Mouse (Mus musculus) forebrain, embryonic 12.5 days (tissue): ENCODE measurements around the gene Kcnh2. TPM values are rescaled to one million over a fixed set of nuclear protein-coding genes. Genes with fewer than 3 reads are reported as not detected.

Experiments used
- ATAC-seq: fragments of 200-750 bp; cut with Nextera tagmentation; 2 replicates; pipeline ENCODE4 v1.8.0; 2017; ENCODE audit warnings: moderate TSS enrichment; ENCODE audit not compliant: low FRiP score
- H3K27ac ChIP-seq: fragments of 300-500 bp; sonication (generic); 2 replicates; pipeline ENCODE4 v1.5.1; 2016; ENCODE audit warnings: mild to moderate bottlenecking
- H3K27me3 ChIP-seq: fragments of 300-500 bp; sonication (generic); 2 replicates; pipeline ENCODE4 v1.6.1; 2016; ENCODE audit warnings: mild to moderate bottlenecking
- H3K36me3 ChIP-seq: fragments of 300-500 bp; sonication (generic); replicated peaks from 2 replicates; pipeline ENCODE4 v1.6.1; 2016; ENCODE audit warnings: mild to moderate bottlenecking
- H3K4me1 ChIP-seq: fragments of 300-500 bp; sonication (generic); 2 replicates; pipeline ENCODE4 v1.6.1; 2016
- H3K4me2 ChIP-seq: fragments of 300-500 bp; sonication (generic); 2 replicates; pipeline ENCODE4 v1.6.1; 2016; ENCODE audit warnings: mild to moderate bottlenecking, moderate library complexity
- H3K4me3 ChIP-seq: fragments of 300-500 bp; sonication (generic); replicated peaks from 2 replicates; pipeline ENCODE4 v1.5.1; 2016; ENCODE audit warnings: mild to moderate bottlenecking
- H3K9ac ChIP-seq: fragments of 300-500 bp; sonication (generic); 2 replicates; pipeline ENCODE4 v1.6.1; 2016; ENCODE audit warnings: mild to moderate bottlenecking
- H3K9me3 ChIP-seq: fragments of 300-500 bp; sonication (generic); 2 replicates; pipeline ENCODE4 v1.6.1; 2016
- WGBS: fragments of 180-500 bp; shearing (Covaris S2); methylation state at CpG from one replicate; pipeline ENCODE4 v1.1.7; 2016; 5-methylcytosine and 5-hydroxymethylcytosine counted together
- polyA plus RNA-seq: library from polyadenylated mRNA; unstranded; fragments of >200 nt; fragmentation: Nextera tagmentation; extraction: Ambion mirVana; gene quantifications from 2 replicates; pipeline ENCODE4 v1.2.1, GENCODE M21; 2016

Gene Kcnh2
- polyA plus RNA-seq, 1 experiment from 2014 or later, result 10.1 TPM

GRCm38 (mm10) chr5:24342205-24342963 lies 9.0 kb downstream of the Kcnh2 start:
- WGBS, result 83% methylated on average over 14 of the region's 14 CpGs
- no peak overlapping the region for H3K4me3 ChIP-seq
- H3K4me2 ChIP-seq, result no peak overlapping the region
- peak overlapping the region; percentile 96; the same call in 1 of the 2 replicates for H3K27ac ChIP-seq
- ATAC-seq, result no peak
- H3K9me3 ChIP-seq, result no peaks in the 10 kb centered on the region
- no peaks in the 10 kb centered on the region for H3K36me3 ChIP-seq
- H3K27me3 ChIP-seq, result peaks cover 4% of the 10 kb centered on the region; the same call in 1 of the 2 replicates
- no peak overlapping the region for H3K9ac ChIP-seq
- H3K4me1 ChIP-seq, result peaks cover 57% of the 10 kb centered on the region

GRCm38 (mm10) chr5:24337821-24338220 lies 13.6 kb downstream of the Kcnh2 start:
- no peak overlapping the region for H3K9ac ChIP-seq
- ATAC-seq, result no peak
- no peak overlapping the region for H3K4me2 ChIP-seq
- H3K27me3 ChIP-seq, result no peaks in the 10 kb centered on the region
- no peak overlapping the region for H3K4me3 ChIP-seq
- 80% methylated on average over 2 of the region's 2 CpGs for WGBS
- no peaks in the 10 kb centered on the region for H3K9me3 ChIP-seq
- H3K27ac ChIP-seq, result peak overlapping the region; percentile 47; the same call in 1 of the 2 replicates
- H3K4me1 ChIP-seq, result peaks cover 47% of the 10 kb centered on the region
- H3K36me3 ChIP-seq, result no peaks in the 10 kb centered on the region

GRCm38 (mm10) chr5:24337366-24337765 lies 14.0 kb downstream of the Kcnh2 start:
- Histone ChIP-seq H3K4me1 (peaks cover 43% of the 10 kb centered on the region), H3K9ac (no peak overlapping the region)

GRCm38 (mm10) chr5:24335888-24336511 lies 15.4 kb downstream of the Kcnh2 start:
- peaks cover 31% of the 10 kb centered on the region for H3K4me1 ChIP-seq
- peaks cover 6% of the 10 kb centered on the region; the same call in 1 of the 2 replicates for H3K36me3 ChIP-seq
- no peaks in the 10 kb centered on the region for H3K9me3 ChIP-seq
- H3K4me3 ChIP-seq, result no peak overlapping the region
- H3K27ac ChIP-seq, result no peak overlapping the region; the same call in 1 of the 2 replicates
- ATAC-seq, result peak; percentile 91
- H3K27me3 ChIP-seq, result no peaks in the 10 kb centered on the region
- 11% methylated on average over 3 of the region's 3 CpGs for WGBS
- no peak overlapping the region for H3K9ac ChIP-seq
- no peak overlapping the region for H3K4me2 ChIP-seq

More at GRCm38 (mm10) chr5:24337366-24337765, 14.0 kb downstream of the Kcnh2 start:
- no peaks in the 10 kb centered on the region for H3K9me3 ChIP-seq
- 0 out of 2 replicates have a peak, but pooled peaks have one; percentile 5 for ATAC-seq
- peak overlapping the region; percentile 47; the same call in 1 of the 2 replicates for H3K27ac ChIP-seq
- no peak overlapping the region for H3K4me3 ChIP-seq
- WGBS, result 45% methylated on average over 9 of the region's 9 CpGs
- H3K36me3 ChIP-seq, result no peaks in the 10 kb centered on the region
- no peaks in the 10 kb centered on the region for H3K27me3 ChIP-seq
- no peak overlapping the region for H3K4me2 ChIP-seq

- no peak overlapping the region for H3K9ac ChIP-seq
- H3K27me3 ChIP-seq, result peaks cover 5% of the 10 kb centered on the region; the same call in 1 of the 2 replicates
- H3K4me1 ChIP-seq, result peaks cover 38% of the 10 kb centered on the region
- peaks cover 6% of the 10 kb centered on the region; the same call in 1 of the 2 replicates for H3K36me3 ChIP-seq
- 60% methylated on average over 3 of the region's 3 CpGs for WGBS
- no peak overlapping the region for H3K4me3 ChIP-seq
- no peaks in the 10 kb centered on the region for H3K9me3 ChIP-seq
- no peak for ATAC-seq
- no peak overlapping the region for H3K27ac ChIP-seq
- H3K4me2 ChIP-seq, result no peak overlapping the region
These were observed 16.7 kb downstream of the Kcnh2 start for GRCm38 (mm10) chr5:24334749-24335148.

- Histone ChIP-seq H3K9ac (no peak overlapping the region), H3K36me3 (peaks cover 6% of the 10 kb centered on the region; the same call in 1 of the 2 replicates), H3K27ac (no peak overlapping the region), H3K4me1 (peaks cover 45% of the 10 kb centered on the region), H3K27me3 (peaks cover 8% of the 10 kb centered on the region; the same call in 1 of the 2 replicates), H3K4me2 (no peak overlapping the region), H3K4me3 (no peak overlapping the region), H3K9me3 (no peaks in the 10 kb centered on the region)
- ATAC-seq, result no peak
- WGBS, result 93% methylated on average over 4 of the region's 4 CpGs
These were observed 19.0 kb downstream of the Kcnh2 start for GRCm38 (mm10) chr5:24332401-24332800.

GRCm38 (mm10) chr5:24329965-24330298 lies 21.5 kb downstream of the Kcnh2 start:
- peak; percentile 22 for ATAC-seq
- WGBS, result 48% methylated on average over 5 of the region's 5 CpGs
- peak overlapping the region; percentile 60 for H3K9ac ChIP-seq
- peaks cover 19% of the 10 kb centered on the region for H3K27me3 ChIP-seq
- H3K36me3 ChIP-seq, result peaks cover 22% of the 10 kb centered on the region
- peak overlapping the region; percentile 30 for H3K4me3 ChIP-seq
- peak overlapping the region; percentile 65 for H3K4me2 ChIP-seq
- H3K9me3 ChIP-seq, result no peaks in the 10 kb centered on the region
- H3K4me1 ChIP-seq, result peaks cover 24% of the 10 kb centered on the region
- peak overlapping the region; percentile 63 for H3K27ac ChIP-seq

- H3K27ac ChIP-seq, result peak overlapping the region; percentile 63
- peaks cover 24% of the 10 kb centered on the region for H3K36me3 ChIP-seq
- peak; percentile 82 for ATAC-seq
- H3K9me3 ChIP-seq, result no peaks in the 10 kb centered on the region
- H3K4me1 ChIP-seq, result peaks cover 24% of the 10 kb centered on the region
- peak overlapping the region; percentile 60 for H3K9ac ChIP-seq
- peak overlapping the region; percentile 65 for H3K4me2 ChIP-seq
- WGBS, result 5% methylated on average over 27 of the region's 27 CpGs
- peaks cover 21% of the 10 kb centered on the region for H3K27me3 ChIP-seq
- peak overlapping the region; percentile 30 for H3K4me3 ChIP-seq
These were observed 22.0 kb downstream of the Kcnh2 start for GRCm38 (mm10) chr5:24329212-24329964.

GRCm38 (mm10) chr5:24328813-24329211 lies 22.6 kb downstream of the Kcnh2 start:
- Histone ChIP-seq H3K4me3 (peak overlapping the region; percentile 30), H3K27ac (peak overlapping the region; percentile 63; the same call in 1 of the 2 replicates), H3K9ac (peak overlapping the region; percentile 60), H3K27me3 (peaks cover 27% of the 10 kb centered on the region), H3K4me1 (peaks cover 24% of the 10 kb centered on the region), H3K4me2 (peak overlapping the region; percentile 65), H3K36me3 (peaks cover 30% of the 10 kb centered on the region), H3K9me3 (no peaks in the 10 kb centered on the region)
- 64% methylated on average over 6 of the region's 6 CpGs for WGBS
- ATAC-seq, result no peak; the same call in 1 of the 2 replicates

- Histone ChIP-seq H3K27ac (no peak overlapping the region), H3K27me3 (peaks cover 39% of the 10 kb centered on the region), H3K4me2 (no peak overlapping the region), H3K4me3 (no peak overlapping the region), H3K9me3 (no peaks in the 10 kb centered on the region), H3K4me1 (peaks cover 36% of the 10 kb centered on the region), H3K9ac (no peak overlapping the region), H3K36me3 (peaks cover 31% of the 10 kb centered on the region)
- ATAC-seq, result no peak
- WGBS, result 86% methylated on average over 4 of the region's 4 CpGs
These were observed 24.5 kb downstream of the Kcnh2 start for GRCm38 (mm10) chr5:24326842-24327417.

- no peak for ATAC-seq
- peaks cover 39% of the 10 kb centered on the region for H3K27me3 ChIP-seq
- H3K4me3 ChIP-seq, result no peak overlapping the region
- 94% methylated on average over 15 of the region's 15 CpGs for WGBS
- H3K9me3 ChIP-seq, result no peaks in the 10 kb centered on the region
- H3K27ac ChIP-seq, result no peak overlapping the region
- H3K4me1 ChIP-seq, result peaks cover 42% of the 10 kb centered on the region
- H3K4me2 ChIP-seq, result no peak overlapping the region
- H3K9ac ChIP-seq, result no peak overlapping the region
- peaks cover 25% of the 10 kb centered on the region for H3K36me3 ChIP-seq
These were observed 25.1 kb downstream of the Kcnh2 start for GRCm38 (mm10) chr5:24326166-24326841.
